Mouse (Mus musculus): ENCODE data around the gene Taf4. TPM values are rescaled to one million over a fixed set of nuclear protein-coding genes. Genes with fewer than 3 reads are reported as not detected.

Gene Taf4
- polyA plus RNA-seq, 1 experiment from 2014 or later: 3.4 TPM

Other genes with a start within 250 kb of the Taf4 start
- gene Lsm14b, start 48.3 kb upstream of the Taf4 start, polyA plus RNA-seq (2015; fragmentation: Nextera tagmentation; extraction: Ambion mirVana): 4.8 and 7.0 TPM in 2 replicates
- gene Psma7, start 65.8 kb upstream of the Taf4 start, polyA plus RNA-seq (2015; fragmentation: Nextera tagmentation; extraction: Ambion mirVana): 619 and 638 TPM in 2 replicates
- gene Ss18l1, start 65.9 kb upstream of the Taf4 start, polyA plus RNA-seq (2015; fragmentation: Nextera tagmentation; extraction: Ambion mirVana): 7.0 and 7.4 TPM in 2 replicates
- gene Mtg2, start 93.9 kb upstream of the Taf4 start, polyA plus RNA-seq (2015; fragmentation: Nextera tagmentation; extraction: Ambion mirVana): 27.3 and 29.6 TPM in 2 replicates
- gene Hrh3, start 127.8 kb upstream of the Taf4 start, polyA plus RNA-seq (2015; fragmentation: Nextera tagmentation; extraction: Ambion mirVana): not detected in 2 replicates
- gene Osbpl2, start 142.7 kb upstream of the Taf4 start, polyA plus RNA-seq (2015; fragmentation: Nextera tagmentation; extraction: Ambion mirVana): 35.2 and 36.3 TPM in 2 replicates
- gene Adrm1, start 194.8 kb upstream of the Taf4 start, polyA plus RNA-seq (2015; fragmentation: Nextera tagmentation; extraction: Ambion mirVana): 200 and 208 TPM in 2 replicates
- 53.1 and 57.4 TPM in 2 replicates for gene Lama5, start 249.2 kb upstream of the Taf4 start, polyA plus RNA-seq (2015; fragmentation: Nextera tagmentation; extraction: Ambion mirVana)